Mouse (Mus musculus) stomach, embryonic 14.5 days (tissue): ENCODE measurements at regions not wholly inside any gene's neighbourhood (a gene's known extent, or its start where the extent isn't known, plus 50 kb on each side); places are given as distances from the start of the nearest gene placed in this dataset.

Experiments used
- ATAC-seq: fragments of 200-750 bp; cut with Nextera tagmentation; 2 replicates; pipeline ENCODE4 v1.8.0; 2017; ENCODE audit warnings: low read depth, moderate TSS enrichment; ENCODE audit not compliant: insufficient number of reproducible peaks, insufficient read depth, low FRiP score
- H3K27ac ChIP-seq: fragments of 300-500 bp; sonication (generic); 2 replicates; pipeline ENCODE4 v1.5.1; 2014; ENCODE audit warnings: mild to moderate bottlenecking, low read length, moderate library complexity, mixed read lengths
- H3K27me3 ChIP-seq: fragments of 300-500 bp; sonication (generic); 2 replicates; pipeline ENCODE4 v1.6.1; 2014; ENCODE audit warnings: low read length, control low read depth, mixed read lengths; ENCODE audit not compliant: control insufficient read depth, insufficient read depth
- H3K36me3 ChIP-seq: fragments of 300-500 bp; sonication (generic); 2 replicates; pipeline ENCODE4 v1.6.1; 2014; ENCODE audit warnings: mild to moderate bottlenecking, control low read depth, low read length, moderate library complexity, mixed read lengths; ENCODE audit not compliant: control insufficient read depth, insufficient read depth
- H3K4me1 ChIP-seq: fragments of 300-500 bp; sonication (generic); 2 replicates; pipeline ENCODE4 v1.6.1; 2014; ENCODE audit warnings: low read length, control low read depth, mixed read lengths; ENCODE audit not compliant: control insufficient read depth, insufficient read depth
- H3K4me2 ChIP-seq: fragments of 300-500 bp; sonication (generic); replicated peaks from 2 replicates; pipeline ENCODE4 v1.6.1; 2014; ENCODE audit warnings: low read depth, low read length, control low read depth
- H3K4me3 ChIP-seq: fragments of 300-500 bp; sonication (generic); 2 replicates; pipeline ENCODE4 v1.5.1; 2014; ENCODE audit warnings: low read depth, low read length, control low read depth
- H3K9ac ChIP-seq: fragments of 300-500 bp; sonication (generic); replicated peaks from 2 replicates; pipeline ENCODE4 v1.6.1; 2014; ENCODE audit warnings: low read depth, mild to moderate bottlenecking, control low read depth, low read length, moderate library complexity, mixed read lengths
- H3K9me3 ChIP-seq: fragments of 300-500 bp; sonication (generic); 2 replicates; pipeline ENCODE4 v1.6.1; 2016; ENCODE audit warnings: low read depth, low read length, control low read depth; ENCODE audit not compliant: control insufficient read depth
- WGBS: fragments of 180-500 bp; shearing (Covaris S2); extraction: QIAGEN DNeasy Blood & Tissue Kit; methylation state at CpG from one replicate; pipeline ENCODE4 v1.1.7; 2014; 5-methylcytosine and 5-hydroxymethylcytosine counted together

DNA sequence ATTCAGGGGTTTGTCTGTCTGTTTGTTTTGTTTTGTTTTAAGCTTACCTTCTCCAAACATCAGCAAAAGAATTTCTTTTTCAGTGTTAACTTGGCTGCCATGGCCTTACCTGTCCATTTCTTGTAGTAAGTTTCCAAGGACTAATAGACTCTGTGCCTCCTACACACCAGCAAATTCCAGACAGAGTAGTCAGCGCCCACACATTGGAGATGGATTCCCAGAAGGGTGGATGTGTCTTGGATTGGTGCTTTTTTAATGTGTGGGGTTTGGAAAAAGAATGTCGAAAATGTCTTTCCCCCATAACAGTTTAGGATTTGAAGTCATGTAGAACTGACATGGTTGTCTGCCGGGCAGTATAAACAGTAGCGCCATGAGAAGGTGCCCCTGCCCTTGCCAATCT, 338.1 kb upstream of the Sox9 start:
- H3K4me1 ChIP-seq: no peaks in the 10 kb centered on the region
- no peak overlapping the region for H3K4me2 ChIP-seq
- H3K27me3 ChIP-seq: no peaks in the 10 kb centered on the region
- no peak for ATAC-seq
- H3K9ac ChIP-seq: no peak overlapping the region
- H3K36me3 ChIP-seq: no peaks in the 10 kb centered on the region
- 79% methylated on average over 4 of the region's 4 CpGs for WGBS
- H3K27ac ChIP-seq: no peak overlapping the region
- H3K4me3 ChIP-seq: no peak overlapping the region
- H3K9me3 ChIP-seq: no peaks in the 10 kb centered on the region

GRCm38 (mm10) chr11:112449632-112450031, 332.4 kb upstream of the Sox9 start:
- 58% methylated on average over 5 of the region's 5 CpGs for WGBS
- no peak overlapping the region for H3K4me3 ChIP-seq
- H3K9me3 ChIP-seq: no peaks in the 10 kb centered on the region
- no peak overlapping the region for H3K4me2 ChIP-seq
- H3K36me3 ChIP-seq: no peaks in the 10 kb centered on the region
- no peak for ATAC-seq
- H3K9ac ChIP-seq: no peak overlapping the region
- H3K27ac ChIP-seq: no peak overlapping the region
- no peaks in the 10 kb centered on the region for H3K4me1 ChIP-seq
- no peaks in the 10 kb centered on the region for H3K27me3 ChIP-seq

DNA sequence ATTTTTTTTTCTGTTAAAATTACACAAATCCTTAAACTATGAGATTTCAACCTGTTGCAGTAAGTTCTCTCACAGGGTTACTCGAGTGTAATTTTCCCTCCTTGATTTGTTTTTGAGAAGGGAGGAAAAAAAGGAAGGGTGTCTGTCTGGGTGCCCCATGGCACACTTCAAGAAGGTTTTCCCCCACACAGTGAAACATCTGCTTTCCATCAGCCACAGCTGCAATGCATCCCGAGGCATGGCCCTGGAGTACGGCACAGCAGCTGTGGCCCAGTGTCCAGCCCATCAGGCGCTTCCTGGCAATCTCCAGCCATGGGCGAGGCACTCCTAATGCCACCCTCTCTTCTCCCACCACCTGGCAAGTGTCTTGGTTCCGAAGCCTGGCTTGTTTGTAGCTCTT, 331.8 kb upstream of the Sox9 start:
- H3K4me2 ChIP-seq: no peak overlapping the region
- H3K36me3 ChIP-seq: no peaks in the 10 kb centered on the region
- 35% methylated on average over 6 of the region's 6 CpGs for WGBS
- no peaks in the 10 kb centered on the region for H3K4me1 ChIP-seq
- no peak overlapping the region for H3K4me3 ChIP-seq
- ATAC-seq: no peak
- no peaks in the 10 kb centered on the region for H3K27me3 ChIP-seq
- H3K9me3 ChIP-seq: no peaks in the 10 kb centered on the region
- no peak overlapping the region for H3K27ac ChIP-seq
- H3K9ac ChIP-seq: no peak overlapping the region

GRCm38 (mm10) chr11:112458075-112458474, 323.9 kb upstream of the Sox9 start:
- no peaks in the 10 kb centered on the region for H3K27me3 ChIP-seq
- H3K36me3 ChIP-seq: no peaks in the 10 kb centered on the region
- no peak overlapping the region for H3K4me3 ChIP-seq
- WGBS: 83% methylated on average over 2 of the region's 2 CpGs
- H3K27ac ChIP-seq: no peak overlapping the region
- no peaks in the 10 kb centered on the region for H3K4me1 ChIP-seq
- no peaks in the 10 kb centered on the region for H3K9me3 ChIP-seq
- ATAC-seq: no peak
- H3K4me2 ChIP-seq: no peak overlapping the region
- H3K9ac ChIP-seq: no peak overlapping the region

DNA sequence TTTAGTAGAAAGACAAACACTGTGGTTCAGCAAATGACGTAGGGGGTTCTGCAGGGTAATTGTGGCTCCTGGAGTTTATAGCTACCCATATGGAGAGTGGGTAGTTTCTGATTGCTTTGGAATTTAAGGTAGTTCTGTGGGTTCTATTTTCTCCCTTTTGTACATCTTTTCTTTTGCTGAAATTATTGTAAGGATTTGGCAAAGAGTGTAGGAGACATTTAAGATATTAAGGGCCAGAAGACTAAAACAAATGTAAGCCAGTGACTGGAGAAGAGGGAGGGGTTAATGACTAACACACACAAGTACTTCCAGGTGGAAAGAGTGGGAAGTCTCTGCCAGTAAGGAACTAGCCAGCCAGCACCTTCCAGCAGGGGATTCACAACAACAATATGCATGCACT, 318.9 kb upstream of the Sox9 start:
- H3K9ac ChIP-seq: no peak overlapping the region
- no peak for ATAC-seq
- no peak overlapping the region for H3K4me3 ChIP-seq
- no peaks in the 10 kb centered on the region for H3K9me3 ChIP-seq
- H3K4me1 ChIP-seq: no peaks in the 10 kb centered on the region
- no peak overlapping the region for H3K27ac ChIP-seq
- H3K27me3 ChIP-seq: no peaks in the 10 kb centered on the region
- H3K36me3 ChIP-seq: no peaks in the 10 kb centered on the region
- H3K4me2 ChIP-seq: no peak overlapping the region
- 67% methylated on average over 1 of the region's 1 CpGs for WGBS

DNA sequence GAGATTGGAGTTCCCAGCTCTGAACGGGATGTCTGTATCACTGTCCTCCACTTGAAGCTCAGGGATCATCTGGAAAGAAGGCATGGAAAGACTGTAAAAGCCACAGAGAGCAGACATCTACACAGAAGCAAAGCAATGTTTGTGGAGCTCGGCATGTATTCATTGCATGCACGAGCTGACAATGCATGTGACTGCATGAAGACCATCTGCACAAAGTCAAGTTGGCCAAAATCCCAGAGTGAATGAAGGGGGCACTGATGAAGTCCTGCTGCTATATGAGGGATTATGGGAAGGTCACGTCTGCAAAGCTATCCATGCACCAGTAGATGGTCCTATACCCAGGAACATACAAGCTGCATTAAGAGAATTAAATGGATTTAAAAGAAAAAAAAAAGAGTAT, 317.6 kb upstream of the Sox9 start:
- ATAC-seq: no peak
- H3K9ac ChIP-seq: no peak overlapping the region
- WGBS: 71% methylated on average over 4 of the region's 4 CpGs

GRCm38 (mm10) chr11:112470336-112470735, 311.7 kb upstream of the Sox9 start:
- no peak for ATAC-seq
- Histone ChIP-seq H3K36me3 (no peaks in the 10 kb centered on the region), H3K9me3 (no peaks in the 10 kb centered on the region), H3K27ac (no peak overlapping the region), H3K4me2 (no peak overlapping the region), H3K27me3 (no peaks in the 10 kb centered on the region), H3K4me3 (no peak overlapping the region), H3K4me1 (no peaks in the 10 kb centered on the region), H3K9ac (no peak overlapping the region)
- 57% methylated on average over 3 of the region's 3 CpGs for WGBS

More for the DNA sequence above, 317.6 kb upstream of the Sox9 start:
- H3K4me2 ChIP-seq: no peak overlapping the region
- no peaks in the 10 kb centered on the region for H3K36me3 ChIP-seq
- no peak overlapping the region for H3K4me3 ChIP-seq
- no peaks in the 10 kb centered on the region for H3K27me3 ChIP-seq
- no peaks in the 10 kb centered on the region for H3K4me1 ChIP-seq
- H3K27ac ChIP-seq: no peak overlapping the region
- no peaks in the 10 kb centered on the region for H3K9me3 ChIP-seq

DNA sequence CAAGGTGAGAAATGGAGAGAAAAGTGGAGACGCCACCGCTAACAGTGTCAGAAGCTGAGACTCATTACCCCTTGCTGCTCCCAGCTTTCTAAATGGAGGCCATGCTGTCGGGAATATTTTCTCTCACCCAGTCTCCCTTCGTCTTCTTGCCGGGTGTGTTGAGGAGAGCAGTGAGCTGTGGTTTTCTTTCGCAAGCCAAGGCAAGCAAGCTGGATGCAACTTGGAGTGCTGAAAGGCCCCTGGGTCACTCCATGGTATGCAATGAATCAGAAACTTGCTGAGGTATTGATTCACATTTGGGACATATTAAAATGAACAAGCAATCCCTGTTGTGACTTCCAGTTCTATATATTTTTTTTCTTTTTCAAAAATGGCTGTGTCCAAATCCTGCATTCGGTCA, 308.8 kb upstream of the Sox9 start:
- WGBS: 87% methylated on average over 7 of the region's 7 CpGs
- no peak overlapping the region for H3K4me2 ChIP-seq
- H3K27ac ChIP-seq: no peak overlapping the region
- no peak for ATAC-seq
- no peaks in the 10 kb centered on the region for H3K9me3 ChIP-seq
- no peaks in the 10 kb centered on the region for H3K4me1 ChIP-seq
- no peak overlapping the region for H3K4me3 ChIP-seq
- no peaks in the 10 kb centered on the region for H3K27me3 ChIP-seq
- no peaks in the 10 kb centered on the region for H3K36me3 ChIP-seq
- no peak overlapping the region for H3K9ac ChIP-seq

DNA sequence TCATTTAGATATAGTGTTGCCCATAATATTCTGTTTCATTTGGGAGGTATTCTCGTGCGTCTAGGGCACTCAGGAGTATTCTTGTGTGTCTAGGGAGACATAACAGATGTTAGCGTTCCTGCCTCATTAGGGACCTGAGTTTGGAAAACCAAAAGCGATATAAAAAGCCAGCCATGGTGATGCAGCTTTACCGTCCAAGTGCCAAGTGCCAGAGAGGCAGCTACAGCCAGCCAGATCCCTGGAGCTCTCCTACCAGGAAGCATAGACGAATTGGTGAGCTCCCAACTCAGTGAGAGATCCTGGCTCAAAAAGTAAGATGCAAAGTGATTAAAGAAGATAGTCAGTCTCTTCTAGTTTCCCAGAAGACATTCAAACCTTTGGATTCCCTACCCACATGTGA, 308.3 kb upstream of the Sox9 start:
- Histone ChIP-seq H3K27ac (no peak overlapping the region), H3K9me3 (no peaks in the 10 kb centered on the region), H3K4me1 (no peaks in the 10 kb centered on the region), H3K4me2 (no peak overlapping the region), H3K27me3 (no peaks in the 10 kb centered on the region), H3K4me3 (no peak overlapping the region), H3K36me3 (no peaks in the 10 kb centered on the region), H3K9ac (no peak overlapping the region)
- WGBS: 83% methylated on average over 6 of the region's 6 CpGs
- ATAC-seq: no peak
